Mouse (Mus musculus) G1E (cell line): ENCODE measurements around the gene Tmem120a.

Experiments
- CTCF ChIP-seq: IDR thresholded peaks from 2 replicates; pipeline ENCODE4 v1.5.1; 2012; ENCODE audit warnings: low read depth, low read length, inconsistent platforms, mixed read lengths
- GATA1 ChIP-seq: IDR thresholded peaks from 2 replicates; pipeline ENCODE4 v1.6.1; 2012; ENCODE audit warnings: borderline replicate concordance, low read length, inconsistent platforms, mixed read lengths
- POLR2AphosphoS5 ChIP-seq: IDR thresholded peaks from 2 replicates; pipeline ENCODE4 v1.6.1; 2012; ENCODE audit warnings: low read depth, low read length, inconsistent platforms; ENCODE audit not compliant: insufficient replicate concordance
- TAL1 ChIP-seq: conservative IDR thresholded peaks from 2 replicates; pipeline ENCODE4 v1.6.1; 2012; ENCODE audit warnings: low read depth, low read length, inconsistent platforms, mixed read lengths

- no peak for TF ChIP-seq POLR2AphosphoS5
- no peak for TF ChIP-seq CTCF
- TF ChIP-seq TAL1: no peak
- TF ChIP-seq GATA1: no peak
Measured at GRCm38 (mm10) chr5:135742941-135743740, 1.1 kb downstream of the Tmem120a start.
